Mouse (Mus musculus) G1E (cell line): ENCODE results near the gene Stambp. TPM values are rescaled to one million over a fixed set of nuclear protein-coding genes. Genes with fewer than 3 reads are reported as not detected.

ENCODE experiments used
- ATAC-seq: 2 replicates; pipeline ENCODE4 v1.8.0; 2016; ENCODE audit warnings: mild to moderate bottlenecking; ENCODE audit not compliant: insufficient number of reproducible peaks, poor library complexity, low FRiP score, severe bottlenecking; ENCODE audit errors: extremely low read depth
- DNase-seq: peaks from one replicate; pipeline ENCODE4 v3.0.0; 2012; ENCODE audit warnings: low spot score
- H3K27me3 ChIP-seq: 2 replicates; pipeline ENCODE4 v1.6.1; 2012; ENCODE audit warnings: mild to moderate bottlenecking, low read length, inconsistent platforms; ENCODE audit not compliant: insufficient read depth
- H3K36me3 ChIP-seq: replicated peaks from 2 replicates; pipeline ENCODE3; 2012; ENCODE audit warnings: mild to moderate bottlenecking, inconsistent platforms
- H3K4me1 ChIP-seq: 2 replicates; pipeline ENCODE4 v1.6.1; 2012; ENCODE audit warnings: low read depth, low read length, inconsistent platforms, mixed read lengths; ENCODE audit not compliant: insufficient read depth
- H3K4me3 ChIP-seq: 2 replicates; pipeline ENCODE4 v1.5.1; 2012; ENCODE audit warnings: low read depth, mild to moderate bottlenecking, inconsistent platforms, low read length, moderate library complexity, mixed read lengths
- H3K9me3 ChIP-seq: replicated peaks from 2 replicates; pipeline ENCODE4 v1.6.1; 2012; ENCODE audit warnings: inconsistent platforms
- CTCF ChIP-seq: IDR thresholded peaks from 2 replicates; pipeline ENCODE4 v1.5.1; 2012; ENCODE audit warnings: low read depth, low read length, inconsistent platforms, mixed read lengths
- GATA1 ChIP-seq: IDR thresholded peaks from 2 replicates; pipeline ENCODE4 v1.6.1; 2012; ENCODE audit warnings: borderline replicate concordance, low read length, inconsistent platforms, mixed read lengths
- GATA2 ChIP-seq: IDR thresholded peaks from 2 replicates; pipeline ENCODE4 v1.6.1; 2012; ENCODE audit warnings: low read depth, low read length, inconsistent platforms, borderline replicate concordance
- POLR2AphosphoS5 ChIP-seq: IDR thresholded peaks from 2 replicates; pipeline ENCODE4 v1.6.1; 2012; ENCODE audit warnings: low read depth, low read length, inconsistent platforms; ENCODE audit not compliant: insufficient replicate concordance
- TAL1 ChIP-seq: conservative IDR thresholded peaks from 2 replicates; pipeline ENCODE4 v1.6.1; 2012; ENCODE audit warnings: low read depth, low read length, inconsistent platforms, mixed read lengths
- polyA plus RNA-seq: library from polyadenylated mRNA; stranded (reverse); fragments of >175 nt; gene quantifications from 2 replicates; pipeline ENCODE4 v1.2.3, GENCODE M21; 2012
- total RNA-seq, 2 experiments: library from RNA; stranded (forward) in 1 of 2; stranded (reverse) in 1 of 2; fragments of 200-1000 nt in 1 of 2; fragments of >200 nt in 1 of 2; fragmentation: Nextera tagmentation in 1 of 2; gene quantifications; 2 replicates each; pipeline ENCODE4 v1.2.3; 2014 to 2017

Stambp gene
- total RNA-seq (2014; fragmentation: Nextera tagmentation): 47.3 and 55.2 TPM in 2 replicates
- total RNA-seq (2017): 7.0 and 8.2 TPM in 2 replicates
- 1.8 and 1.9 TPM in 2 replicates for polyA plus RNA-seq

- TF ChIP-seq TAL1 (no peak), GATA2 (no peak), POLR2AphosphoS5 (no peak), GATA1 (no peak), CTCF (no peak)
- H3K4me1 ChIP-seq: peaks cover 32% of the 10 kb centered on the region
- no peaks in the 10 kb centered on the region for H3K9me3 ChIP-seq
- ATAC-seq (no peak), DNase-seq (no peak)
- peaks cover 18% of the 10 kb centered on the region for H3K27me3 ChIP-seq
- H3K4me3 ChIP-seq: peak within 1 kb of the TSS; percentile 90
- peaks cover 28% of the 10 kb centered on the region for H3K36me3 ChIP-seq
Observed at GRCm38 (mm10) chr6:83572671-83573070, at the start of gene Stambp. Stambp (minus strand) TSS chr6:83572729.

- Histone ChIP-seq H3K4me1 (no peaks in the 10 kb centered on the region), H3K9me3 (no peaks in the 10 kb centered on the region), H3K36me3 (no peaks in the 10 kb centered on the region), H3K4me3 (no peak overlapping the region), H3K27me3 (peaks cover 26% of the 10 kb centered on the region)
- no peak for DNase-seq
- TF ChIP-seq GATA1: no peak
- no peak for TF ChIP-seq TAL1
- no peak for TF ChIP-seq GATA2
- TF ChIP-seq POLR2AphosphoS5: no peak
- no peak for TF ChIP-seq CTCF
- ATAC-seq: no peak
Observed at GRCm38 (mm10) chr6:83619955-83620354, 47.4 kb upstream of the Stambp start.

DNA sequence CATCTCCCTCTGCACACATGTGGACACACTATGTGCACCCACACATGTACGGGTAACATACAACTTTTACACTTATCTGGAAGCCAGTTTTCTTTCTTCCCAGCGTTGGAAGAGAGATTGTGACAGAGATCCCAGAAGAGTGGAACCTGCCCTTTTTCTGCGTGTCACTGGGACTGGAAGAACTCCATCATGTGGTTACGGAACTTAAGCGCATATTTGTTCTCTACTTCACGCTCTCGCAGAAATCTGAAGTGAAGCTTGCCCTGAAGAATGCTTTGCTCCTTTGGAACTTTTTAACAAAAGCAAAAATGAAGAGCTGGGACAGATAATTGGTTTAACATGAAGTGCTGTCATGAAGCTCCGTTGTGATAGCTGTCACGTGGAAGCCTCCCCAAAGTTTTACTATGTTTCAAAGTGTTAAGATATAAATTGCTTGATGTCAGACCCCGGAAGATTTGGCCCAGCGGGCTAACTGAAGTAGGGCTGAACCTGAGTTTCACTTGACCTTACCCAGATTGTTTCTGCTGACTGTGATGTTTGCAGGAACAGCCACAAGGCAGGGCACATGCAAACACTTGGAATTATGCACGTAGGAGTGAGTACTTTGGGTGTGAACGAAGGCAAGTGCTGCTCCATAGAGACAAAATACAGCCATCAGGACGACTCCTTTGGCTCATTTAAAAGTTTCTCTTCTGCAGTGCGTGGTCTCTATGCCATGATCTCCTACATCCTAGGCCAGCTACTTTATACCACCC is 45.2 kb upstream of the Stambp start:
- DNase-seq (no peak), ATAC-seq (no peak)
- Histone ChIP-seq H3K36me3 (no peaks in the 10 kb centered on the region), H3K9me3 (no peaks in the 10 kb centered on the region), H3K27me3 (peaks cover 29% of the 10 kb centered on the region), H3K4me3 (no peak overlapping the region), H3K4me1 (no peaks in the 10 kb centered on the region)
- TF ChIP-seq TAL1: no peak

GRCm38 (mm10) chr6:83616512-83616911 is 44.0 kb upstream of the Stambp start:
- no peak overlapping the region for H3K4me3 ChIP-seq
- DNase-seq: no peak
- TF ChIP-seq CTCF (no peak), GATA1 (no peak), TAL1 (no peak), POLR2AphosphoS5 (no peak), GATA2 (no peak)
- ATAC-seq: no peak
- no peaks in the 10 kb centered on the region for H3K4me1 ChIP-seq
- H3K9me3 ChIP-seq: no peaks in the 10 kb centered on the region
- H3K36me3 ChIP-seq: no peaks in the 10 kb centered on the region
- H3K27me3 ChIP-seq: peaks cover 25% of the 10 kb centered on the region

GRCm38 (mm10) chr6:83614469-83614868 is 41.9 kb upstream of the Stambp start:
- peaks cover 29% of the 10 kb centered on the region for H3K27me3 ChIP-seq
- TF ChIP-seq GATA1: no peak
- no peak for TF ChIP-seq CTCF
- TF ChIP-seq GATA2: no peak
- no peak for TF ChIP-seq TAL1
- no peak for TF ChIP-seq POLR2AphosphoS5
- no peak overlapping the region for H3K4me3 ChIP-seq
- DNase-seq (no peak), ATAC-seq (no peak)
- H3K4me1 ChIP-seq: no peaks in the 10 kb centered on the region
- no peaks in the 10 kb centered on the region for H3K9me3 ChIP-seq
- no peaks in the 10 kb centered on the region for H3K36me3 ChIP-seq

GRCm38 (mm10) chr6:83612976-83613375 is 40.4 kb upstream of the Stambp start:
- Histone ChIP-seq H3K4me1 (no peaks in the 10 kb centered on the region), H3K36me3 (no peaks in the 10 kb centered on the region), H3K27me3 (peaks cover 19% of the 10 kb centered on the region), H3K4me3 (no peak overlapping the region), H3K9me3 (no peaks in the 10 kb centered on the region)
- ATAC-seq: no peak
- no peak for DNase-seq
- TF ChIP-seq POLR2AphosphoS5 (no peak), TAL1 (no peak), CTCF (no peak), GATA2 (no peak), GATA1 (no peak)
